Mouse (Mus musculus): ENCODE data around the gene Fam92b. TPM values are rescaled to one million over a fixed set of nuclear protein-coding genes. Genes with fewer than 3 reads are reported as not detected.

Gene Fam92b
- polyA plus RNA-seq, 1 experiment, result 10.2 TPM

DNA sequence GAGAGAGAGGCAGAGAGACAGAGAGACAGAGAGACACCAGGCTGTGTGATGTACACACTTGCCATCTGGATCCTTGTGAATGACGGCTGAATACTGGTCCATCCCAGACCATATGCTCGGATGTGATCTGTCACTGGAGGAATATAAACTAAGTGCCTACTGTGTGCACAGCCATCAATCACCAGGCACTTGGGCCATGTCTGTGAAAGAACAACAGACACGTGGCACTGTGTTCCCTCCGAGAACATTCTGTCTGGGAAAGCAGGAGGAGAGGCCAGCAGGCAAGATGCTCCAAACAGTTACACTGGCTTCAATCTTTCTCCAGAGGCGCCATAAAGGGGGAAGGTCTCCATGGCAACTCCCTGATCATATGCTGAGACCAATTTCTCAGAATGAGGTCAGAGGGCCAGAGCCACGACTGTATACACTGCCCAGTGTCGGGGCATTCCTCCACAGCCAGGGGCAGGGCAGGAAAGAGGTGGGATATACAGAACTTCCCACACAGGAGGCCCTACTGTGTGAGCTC lies 3.2 kb upstream of the Fam92b start:
- H3K4me3 ChIP-seq (replicated peaks; ENCODE audit: extremely low read depth, low read depth, low read length), result no peak overlapping the region
- DNase-seq, result no peak
- H3K4me1 ChIP-seq (ENCODE audit: control insufficient read depth, insufficient read depth, low read length), result peaks cover 2% of the 10 kb centered on the region
- 68% methylated on average over 7 of the region's 7 CpGs for WGBS
- TF ChIP-seq CTCF (IDR thresholded peaks at IDR 0.05; ENCODE audit: insufficient read depth, low read length), result no peak
- TF ChIP-seq POLR2A (IDR thresholded peaks at IDR 0.05; ENCODE audit: borderline replicate concordance, extremely low read depth, low read depth, low read length), result no peak

GRCm38 (mm10) chr8:120179027-120179431 lies 1.8 kb upstream of the Fam92b start:
- under 1% methylated on average over 10 of the region's 10 CpGs for WGBS
- no peak overlapping the region for H3K4me3 ChIP-seq (replicated peaks; ENCODE audit: extremely low read depth, low read depth, low read length)
- TF ChIP-seq POLR2A (IDR thresholded peaks at IDR 0.05; ENCODE audit: borderline replicate concordance, extremely low read depth, low read depth, low read length), result no peak
- peak; percentile 98 for TF ChIP-seq CTCF (IDR thresholded peaks at IDR 0.05; ENCODE audit: insufficient read depth, low read length)

DNA sequence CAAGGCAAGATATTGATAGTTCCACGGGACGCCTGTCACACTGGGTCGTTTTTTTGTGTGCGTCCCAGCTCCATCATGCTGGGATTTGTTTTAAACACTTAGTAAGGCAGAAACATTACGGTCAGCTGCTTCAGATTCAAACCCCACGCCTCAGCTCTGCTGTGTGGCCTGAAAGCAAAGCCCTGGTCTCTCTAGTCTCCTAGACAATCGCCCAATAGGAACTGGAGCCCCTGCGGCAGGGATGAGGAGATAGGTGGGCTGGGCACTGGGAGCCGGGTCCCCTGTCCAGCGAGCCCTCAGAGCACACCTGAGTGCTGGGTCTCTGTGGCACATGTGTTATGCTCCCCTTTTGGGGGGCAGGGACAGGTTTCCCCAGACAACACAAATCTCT lies 853 bp upstream of the Fam92b start:
- DNase-seq, result no peak
- Histone ChIP-seq H3K4me1 (ENCODE audit: control insufficient read depth, insufficient read depth, low read length) (no peaks in the 10 kb centered on the region), H3K4me3 (replicated peaks; ENCODE audit: extremely low read depth, low read depth, low read length) (no peak overlapping the region)
- TF ChIP-seq CTCF (IDR thresholded peaks at IDR 0.05; ENCODE audit: insufficient read depth, low read length) (no peak), POLR2A (IDR thresholded peaks at IDR 0.05; ENCODE audit: borderline replicate concordance, extremely low read depth, low read depth, low read length) (no peak)
- WGBS, result 26% methylated on average over 10 of the region's 10 CpGs

More at GRCm38 (mm10) chr8:120179027-120179431, 1.8 kb upstream of the Fam92b start:
- no peaks in the 10 kb centered on the region for H3K4me1 ChIP-seq (ENCODE audit: control insufficient read depth, insufficient read depth, low read length)
- DNase-seq, result peak; percentile 93

DNA sequence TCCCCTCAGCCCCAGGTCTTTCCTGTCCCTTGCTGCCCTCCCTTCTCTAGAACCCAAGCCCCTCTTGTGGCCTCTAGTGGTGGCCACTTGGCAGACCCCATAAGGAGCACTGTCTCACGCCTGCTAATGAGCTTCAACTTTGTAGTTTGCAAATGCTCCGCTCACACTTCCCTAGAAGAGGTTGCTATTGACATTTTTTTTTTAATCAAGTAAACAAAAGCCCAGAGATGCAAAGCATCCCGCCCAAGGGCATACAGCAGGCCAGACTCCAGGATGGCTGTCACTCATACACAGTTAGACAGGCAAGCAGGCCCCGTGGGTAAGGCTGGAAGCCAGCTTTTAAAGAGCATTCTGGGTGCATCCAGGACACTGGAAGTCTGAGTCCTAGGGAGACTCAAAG lies 661 bp downstream of the Fam92b start:
- TF ChIP-seq CTCF (IDR thresholded peaks at IDR 0.05; ENCODE audit: insufficient read depth, low read length) (no peak), POLR2A (IDR thresholded peaks at IDR 0.05; ENCODE audit: borderline replicate concordance, extremely low read depth, low read depth, low read length) (no peak)
- Histone ChIP-seq H3K4me3 (replicated peaks; ENCODE audit: extremely low read depth, low read depth, low read length) (no peak overlapping the region), H3K4me1 (ENCODE audit: control insufficient read depth, insufficient read depth, low read length) (no peaks in the 10 kb centered on the region)
- DNase-seq, result no peak
- WGBS, result 44% methylated on average over 4 of the region's 4 CpGs

DNA sequence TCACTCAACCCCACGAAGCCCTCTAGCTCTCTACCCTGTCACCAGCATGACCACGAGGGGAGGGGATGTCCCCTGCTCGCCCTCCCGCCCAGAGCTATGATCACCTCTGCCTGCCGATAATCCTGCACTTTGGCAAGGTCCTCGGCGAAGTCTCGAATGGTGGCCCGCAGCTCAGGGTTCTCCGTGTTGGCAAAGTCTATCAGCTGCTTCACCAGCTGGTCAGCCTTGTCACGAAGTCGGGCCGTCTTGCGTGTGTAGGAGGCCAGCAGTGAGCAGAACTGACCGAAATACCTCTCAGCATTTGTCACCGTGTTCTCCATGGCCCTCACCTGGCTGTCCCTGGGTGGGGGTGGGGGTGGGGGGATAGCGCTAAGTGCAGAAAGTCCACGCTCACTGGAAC lies 2.7 kb downstream of the Fam92b start:
- WGBS, result 54% methylated on average over 18 of the region's 18 CpGs
- TF ChIP-seq POLR2A (IDR thresholded peaks at IDR 0.05; ENCODE audit: borderline replicate concordance, extremely low read depth, low read depth, low read length) (no peak), CTCF (IDR thresholded peaks at IDR 0.05; ENCODE audit: insufficient read depth, low read length) (no peak)
- H3K4me1 ChIP-seq (ENCODE audit: control insufficient read depth, insufficient read depth, low read length), result no peaks in the 10 kb centered on the region
- DNase-seq, result no peak
- H3K4me3 ChIP-seq (replicated peaks; ENCODE audit: extremely low read depth, low read depth, low read length), result no peak overlapping the region

DNA sequence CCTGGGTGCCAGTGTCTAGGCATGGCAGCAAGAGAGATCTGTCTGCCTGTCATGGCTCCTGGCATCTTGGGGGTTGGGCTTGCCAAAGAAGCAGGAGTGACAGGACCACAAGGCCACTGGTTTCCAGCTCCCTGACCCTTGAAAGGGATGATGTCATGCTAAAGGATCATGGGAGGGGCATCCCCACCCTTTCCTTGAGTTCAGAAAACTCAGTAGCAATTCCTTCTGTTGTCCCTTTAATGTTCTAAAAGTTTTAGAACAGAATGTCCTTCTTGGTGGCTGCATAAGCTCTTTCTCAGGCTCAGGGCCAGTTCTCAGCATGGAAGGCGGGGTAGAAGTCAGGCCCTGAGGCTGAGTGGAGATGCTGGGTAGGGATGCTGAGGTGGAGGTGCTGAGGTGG lies 4.1 kb downstream of the Fam92b start:
- Histone ChIP-seq H3K4me1 (ENCODE audit: control insufficient read depth, insufficient read depth, low read length) (no peaks in the 10 kb centered on the region), H3K4me3 (replicated peaks; ENCODE audit: extremely low read depth, low read depth, low read length) (no peak overlapping the region)
- no peak for DNase-seq
- WGBS, result 88% methylated on average over 1 of the region's 1 CpGs
- TF ChIP-seq CTCF (IDR thresholded peaks at IDR 0.05; ENCODE audit: insufficient read depth, low read length), result no peak
- no peak for TF ChIP-seq POLR2A (IDR thresholded peaks at IDR 0.05; ENCODE audit: borderline replicate concordance, extremely low read depth, low read depth, low read length)

DNA sequence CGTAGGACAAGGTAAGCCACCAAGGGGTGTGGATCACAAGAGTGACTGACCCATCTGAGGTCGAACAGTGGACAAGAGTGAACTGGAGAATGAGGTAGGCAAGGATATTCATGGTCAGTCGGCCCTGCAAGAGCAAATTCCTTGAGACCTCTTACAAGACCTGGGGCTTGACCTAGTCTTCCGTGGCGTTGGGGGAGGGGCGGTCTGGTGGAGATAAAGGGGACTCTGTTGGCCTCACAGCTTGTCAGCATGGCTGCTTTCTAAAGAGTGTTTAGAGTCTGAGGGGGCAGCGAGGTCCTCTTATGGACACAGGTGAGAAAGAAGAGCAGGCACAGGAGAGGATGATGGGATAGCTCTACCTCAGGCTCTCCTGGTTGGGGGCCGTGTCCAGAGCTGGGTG lies 8.1 kb downstream of the Fam92b start:
- Histone ChIP-seq H3K4me3 (replicated peaks; ENCODE audit: extremely low read depth, low read depth, low read length) (no peak overlapping the region), H3K4me1 (ENCODE audit: control insufficient read depth, insufficient read depth, low read length) (0 out of 2 replicates have a peak, but pooled peaks cover 4% of the 10 kb centered on the region)
- TF ChIP-seq CTCF (IDR thresholded peaks at IDR 0.05; ENCODE audit: insufficient read depth, low read length) (no peak), POLR2A (IDR thresholded peaks at IDR 0.05; ENCODE audit: borderline replicate concordance, extremely low read depth, low read depth, low read length) (no peak)
- DNase-seq, result no peak
- WGBS, result 54% methylated on average over 8 of the region's 8 CpGs

- Histone ChIP-seq H3K4me3 (replicated peaks; ENCODE audit: extremely low read depth, low read depth, low read length) (no peak overlapping the region), H3K4me1 (ENCODE audit: control insufficient read depth, insufficient read depth, low read length) (0 out of 2 replicates have a peak, but pooled peaks cover 4% of the 10 kb centered on the region)
- no peak for DNase-seq
- 31% methylated on average over 5 of the region's 5 CpGs for WGBS
- no peak for TF ChIP-seq CTCF (IDR thresholded peaks at IDR 0.05; ENCODE audit: insufficient read depth, low read length)
- no peak for TF ChIP-seq POLR2A (IDR thresholded peaks at IDR 0.05; ENCODE audit: borderline replicate concordance, extremely low read depth, low read depth, low read length)
These were observed 9.4 kb downstream of the Fam92b start for GRCm38 (mm10) chr8:120167821-120168220.

DNA sequence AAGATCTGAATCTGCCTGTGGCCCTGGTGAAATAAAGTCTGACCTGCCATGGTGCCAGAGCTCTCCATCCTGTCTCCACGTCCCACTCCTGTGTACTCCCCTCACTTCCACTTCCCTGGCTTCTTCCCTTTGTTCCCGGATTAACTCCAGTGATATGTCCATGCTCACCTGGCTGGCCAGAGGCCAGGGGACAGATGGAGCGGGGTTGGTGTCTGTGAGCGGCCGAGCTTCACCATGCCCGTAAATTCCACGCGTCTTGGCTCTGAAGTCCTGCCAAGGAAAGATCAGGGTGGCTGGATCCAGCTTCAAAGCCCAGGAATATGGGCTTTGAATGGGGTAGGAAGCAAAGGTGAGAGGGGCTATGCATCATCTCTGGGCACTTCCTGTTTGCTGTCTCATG lies 10.1 kb downstream of the Fam92b start:
- no peak for DNase-seq
- Histone ChIP-seq H3K4me1 (ENCODE audit: control insufficient read depth, insufficient read depth, low read length) (0 out of 2 replicates have a peak, but pooled peaks cover 4% of the 10 kb centered on the region), H3K4me3 (replicated peaks; ENCODE audit: extremely low read depth, low read depth, low read length) (no peak overlapping the region)
- TF ChIP-seq POLR2A (IDR thresholded peaks at IDR 0.05; ENCODE audit: borderline replicate concordance, extremely low read depth, low read depth, low read length) (no peak), CTCF (IDR thresholded peaks at IDR 0.05; ENCODE audit: insufficient read depth, low read length) (no peak)
- WGBS, result 67% methylated on average over 8 of the region's 8 CpGs

- no peak for DNase-seq
- TF ChIP-seq POLR2A (IDR thresholded peaks at IDR 0.05; ENCODE audit: borderline replicate concordance, extremely low read depth, low read depth, low read length) (no peak), CTCF (IDR thresholded peaks at IDR 0.05; ENCODE audit: insufficient read depth, low read length) (no peak)
- Histone ChIP-seq H3K4me1 (ENCODE audit: control insufficient read depth, insufficient read depth, low read length) (peaks cover 4% of the 10 kb centered on the region; the same call in 1 of the 2 replicates), H3K4me3 (replicated peaks; ENCODE audit: extremely low read depth, low read depth, low read length) (no peak overlapping the region)
- 77% methylated on average over 5 of the region's 5 CpGs for WGBS
These were observed 13.2 kb downstream of the Fam92b start for GRCm38 (mm10) chr8:120164026-120164425.

All from lung, adult 2 months (tissue).